Mouse (Mus musculus) stomach, postnatal 0 days (tissue): ENCODE measurements around the gene Hirip3.

Experiments
- CTCF ChIP-seq: IDR thresholded peaks from 2 replicates; pipeline ENCODE4 v1.5.1; 2016; ENCODE audit warnings: antibody characterized with exemption, low read depth, mild to moderate bottlenecking, moderate library complexity
- EP300 ChIP-seq: optimal IDR thresholded peaks from 2 replicates; pipeline ENCODE3; 2016; ENCODE audit warnings: antibody characterized with exemption

DNA sequence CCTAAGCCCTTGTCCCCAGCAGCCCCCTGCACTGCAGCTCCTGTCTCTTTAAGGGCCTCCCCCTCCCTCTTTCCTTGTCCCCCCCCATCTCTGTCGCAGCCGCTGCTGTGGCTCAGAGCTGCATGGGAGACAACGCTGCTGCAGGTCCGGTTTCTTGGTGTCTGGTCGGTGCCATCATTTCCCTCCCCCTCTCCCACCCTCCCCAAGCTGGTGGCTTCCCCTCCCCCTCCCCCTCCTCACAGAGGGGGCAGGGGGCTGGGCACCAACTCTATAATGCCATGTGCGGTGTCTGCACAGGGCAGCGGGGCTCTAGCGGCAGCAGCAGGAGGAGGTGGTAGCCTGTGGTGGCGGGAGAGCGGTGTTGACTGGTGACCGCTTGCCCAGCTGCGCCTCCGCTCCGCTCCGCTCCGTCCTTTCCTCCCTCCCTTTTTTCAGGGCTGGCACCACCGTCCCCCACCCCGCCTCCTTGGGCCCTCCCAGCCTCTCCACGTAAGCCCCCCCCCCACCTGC lies 38.5 kb upstream of the Hirip3 start:
- no peak for TF ChIP-seq CTCF
- TF ChIP-seq EP300, result no peak
